Mouse (Mus musculus): ENCODE results near the gene Ndufb11. TPM values are rescaled to one million over a fixed set of nuclear protein-coding genes. Genes with fewer than 3 reads are reported as not detected.

Gene Ndufb11
- 474 and 513 TPM in 2 replicates for polyA plus RNA-seq (2021; fragmentation: Nextera tagmentation)
- long read RNA-seq, experiment 1, transcript Ndufb11-201 (3 exons, 908 nt), result major isoform, 305 of 312 reads
- long read RNA-seq, experiment 1, partial matches to known transcripts, result 2 of 312 reads
- long read RNA-seq, experiment 1, other reads (novel, unspliced or antisense), result 5 of 312 reads
- long read RNA-seq, experiment 2, transcript Ndufb11-201 (3 exons, 908 nt), result major isoform, 34 of 34 reads
- long read RNA-seq, experiment 2, partial matches to known transcripts, result 0 of 34 reads
- long read RNA-seq, experiment 2, other reads (novel, unspliced or antisense), result 0 of 34 reads

GRCm38 (mm10) chrX:20617176-20617902 is at the start of gene Ndufb11, which contains the start of gene Rbm10:
Ndufb11 (minus strand) TSS chrX:20617619.
Rbm10 (plus strand) TSS chrX:20617503.

GRCm38 (mm10) chrX:20658026-20658652 is 40.7 kb upstream of the Ndufb11 start, which contains the start of gene Uba1:
Uba1 (plus strand) TSS chrX:20658326.

Other genes with a start within 250 kb of the Ndufb11 start
- gene Jade3, start 191.9 kb downstream of the Ndufb11 start, polyA plus RNA-seq (2021; fragmentation: Nextera tagmentation), result 0.62 and 0.74 TPM in 2 replicates
- 0.25 and 0.45 TPM in 2 replicates for gene Rgn, start 67.8 kb downstream of the Ndufb11 start, polyA plus RNA-seq (2021; fragmentation: Nextera tagmentation)
- gene Rbm10, start 116 bp downstream of the Ndufb11 start, polyA plus RNA-seq (2021; fragmentation: Nextera tagmentation), result 18.1 and 21.7 TPM in 2 replicates
- gene Uba1, start 40.7 kb upstream of the Ndufb11 start, polyA plus RNA-seq (2021; fragmentation: Nextera tagmentation), result 131 and 135 TPM in 2 replicates
- 130 and 173 TPM in 2 replicates for gene Cdk16, start 70.3 kb upstream of the Ndufb11 start, polyA plus RNA-seq (2021; fragmentation: Nextera tagmentation)
- gene Usp11, start 86.3 kb upstream of the Ndufb11 start, polyA plus RNA-seq (2021; fragmentation: Nextera tagmentation), result 31.7 and 32.6 TPM in 2 replicates
- gene Araf, start 180.2 kb upstream of the Ndufb11 start, polyA plus RNA-seq (2021; fragmentation: Nextera tagmentation), result 179 and 181 TPM in 2 replicates

Measured in layer of hippocampus, adult 6 months (tissue).